Mouse (Mus musculus): Measurements from ENCODE around the gene Rtp3. TPM values are rescaled to one million over a fixed set of nuclear protein-coding genes. Genes with fewer than 3 reads are reported as not detected.

The Rtp3 gene
- polyA plus RNA-seq, 1 experiment from 2014 or later, result 0.11 TPM

GRCm38 (mm10) chr9:110944265-110944664, 46.1 kb downstream of the Rtp3 start:
- H3K4me3 ChIP-seq (ENCODE audit: low read depth, low read length), result no peak overlapping the region
- ATAC-seq (ENCODE audit: low FRiP score), result no peak
- H3K36me3 ChIP-seq (ENCODE audit: control insufficient read depth, insufficient read depth, low read length), result no peaks in the 10 kb centered on the region
- H3K4me2 ChIP-seq, result no peak overlapping the region
- no peaks in the 10 kb centered on the region for H3K9me3 ChIP-seq (ENCODE audit: control insufficient read depth, low read length)
- 32% methylated on average over 13 of the region's 13 CpGs for WGBS
- no peak overlapping the region for H3K9ac ChIP-seq (ENCODE audit: low read length)
- peaks cover 19% of the 10 kb centered on the region for H3K4me1 ChIP-seq (ENCODE audit: control insufficient read depth, insufficient read depth, low read length)
- DNase-seq (ENCODE audit: low spot score, missing footprints), result peak; percentile 84
- peaks cover 24% of the 10 kb centered on the region for H3K27me3 ChIP-seq (ENCODE audit: control insufficient read depth, insufficient read depth, low read length)
- no peak overlapping the region for H3K27ac ChIP-seq (ENCODE audit: low read depth, low read length)

DNA sequence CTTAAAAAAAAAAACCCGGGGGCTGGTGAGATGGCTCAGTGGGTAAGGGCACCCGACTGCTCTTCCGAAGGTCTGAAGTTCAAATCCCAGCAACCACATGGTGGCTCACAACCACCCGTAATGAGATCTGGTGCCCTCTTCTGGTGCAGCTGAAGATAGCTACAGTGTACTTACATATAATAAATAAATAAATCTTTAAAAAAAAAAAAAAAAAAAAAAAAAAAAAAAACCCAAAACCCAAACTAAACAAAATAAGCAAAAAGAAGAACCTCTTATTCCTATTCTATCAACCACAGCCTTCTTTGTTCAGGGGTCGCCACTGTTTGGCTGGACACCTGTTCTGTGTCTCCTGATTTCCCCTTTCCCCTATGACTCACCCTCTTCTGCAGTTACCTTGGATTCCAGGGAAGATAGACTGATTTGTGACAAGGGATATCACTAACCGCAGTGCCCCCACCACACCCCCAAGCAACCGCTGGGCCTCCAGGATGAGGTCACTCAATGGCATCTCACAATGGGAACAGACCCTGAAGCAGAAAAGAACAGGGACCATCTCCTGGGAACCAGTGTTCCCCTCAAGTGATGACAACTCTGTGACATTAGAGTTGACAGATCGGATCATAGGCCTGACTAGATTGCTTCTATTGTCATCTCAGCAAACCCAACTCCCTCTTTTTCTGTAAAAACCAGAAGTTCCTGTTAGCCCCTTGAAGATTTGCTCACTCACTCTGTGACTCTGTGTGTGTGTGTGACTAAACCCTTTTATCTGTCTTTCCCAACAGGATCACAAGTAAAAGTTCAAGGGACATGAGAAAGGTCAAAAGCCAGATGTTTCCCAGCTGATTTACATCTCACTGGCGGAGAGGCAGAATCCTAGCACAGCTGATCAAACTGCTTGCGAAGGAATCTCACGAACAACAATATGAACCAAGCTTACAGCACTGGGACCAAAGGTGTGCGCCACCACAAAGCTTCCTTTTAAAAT, 52.6 kb downstream of the Rtp3 start:
- Histone ChIP-seq H3K27ac (ENCODE audit: low read depth, low read length) (no peak overlapping the region), H3K4me3 (ENCODE audit: low read depth, low read length) (no peak overlapping the region), H3K27me3 (ENCODE audit: control insufficient read depth, insufficient read depth, low read length) (no peaks in the 10 kb centered on the region), H3K9ac (ENCODE audit: low read length) (no peak overlapping the region), H3K9me3 (ENCODE audit: control insufficient read depth, low read length) (no peaks in the 10 kb centered on the region), H3K4me2 (no peak overlapping the region), H3K36me3 (ENCODE audit: control insufficient read depth, insufficient read depth, low read length) (no peaks in the 10 kb centered on the region), H3K4me1 (ENCODE audit: control insufficient read depth, insufficient read depth, low read length) (no peaks in the 10 kb centered on the region)
- WGBS, result 61% methylated on average over 12 of the region's 12 CpGs
- ATAC-seq (ENCODE audit: low FRiP score) (no peak), DNase-seq (ENCODE audit: low spot score, missing footprints) (peak; percentile 83)

DNA sequence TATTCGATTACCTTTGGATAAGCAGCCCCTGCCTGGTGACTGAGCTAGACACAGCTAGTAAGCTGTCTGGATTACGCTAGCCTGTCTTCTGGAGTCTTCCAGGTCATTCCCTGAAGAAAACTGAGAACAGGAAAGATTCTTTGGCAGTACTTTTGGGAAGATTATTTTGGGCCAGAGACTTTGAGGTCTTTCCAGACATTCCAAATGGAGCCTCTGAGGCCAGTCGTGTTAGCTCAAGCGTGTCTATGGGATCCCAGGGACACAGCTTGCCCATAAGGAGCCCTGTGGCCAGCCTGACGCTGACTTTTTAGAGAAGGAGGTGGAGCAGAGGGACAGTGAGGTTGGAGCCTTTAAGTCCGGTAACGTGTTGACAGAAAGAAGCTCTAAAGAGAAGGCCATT, 54.4 kb downstream of the Rtp3 start:
- Histone ChIP-seq H3K36me3 (ENCODE audit: control insufficient read depth, insufficient read depth, low read length) (no peaks in the 10 kb centered on the region), H3K4me1 (ENCODE audit: control insufficient read depth, insufficient read depth, low read length) (no peaks in the 10 kb centered on the region), H3K27ac (ENCODE audit: low read depth, low read length) (no peak overlapping the region), H3K9me3 (ENCODE audit: control insufficient read depth, low read length) (no peaks in the 10 kb centered on the region), H3K4me2 (no peak overlapping the region), H3K9ac (ENCODE audit: low read length) (no peak overlapping the region), H3K27me3 (ENCODE audit: control insufficient read depth, insufficient read depth, low read length) (no peaks in the 10 kb centered on the region), H3K4me3 (ENCODE audit: low read depth, low read length) (no peak overlapping the region)
- DNase-seq (ENCODE audit: low spot score, missing footprints), result no peak
- no peak for ATAC-seq (ENCODE audit: low FRiP score)
- WGBS, result 80% methylated on average over 7 of the region's 7 CpGs

Other genes with a start within 250 kb of the Rtp3 start
- 0.48 and 0.63 TPM in 2 replicates for gene Myl3, start 248.7 kb downstream of the Rtp3 start, polyA plus RNA-seq (2014; fragmentation: Nextera tagmentation; extraction: Ambion mirVana)
- 17.0 and 20.3 TPM in 2 replicates for gene Pth1r, start 243.4 kb downstream of the Rtp3 start, polyA plus RNA-seq (2014; fragmentation: Nextera tagmentation; extraction: Ambion mirVana)
- gene Prss42, start 192.4 kb downstream of the Rtp3 start, polyA plus RNA-seq (2014; fragmentation: Nextera tagmentation; extraction: Ambion mirVana), result not detected in 2 replicates
- gene Prss44, start 176.6 kb downstream of the Rtp3 start, polyA plus RNA-seq (2014; fragmentation: Nextera tagmentation; extraction: Ambion mirVana), result not detected in 2 replicates
- gene Prss43, start 163.9 kb downstream of the Rtp3 start, polyA plus RNA-seq (2014; fragmentation: Nextera tagmentation; extraction: Ambion mirVana), result not detected in 2 replicates
- 0.14 TPM in 1 of 2 replicates, not detected in the other for gene Prss45, start 156.0 kb downstream of the Rtp3 start, polyA plus RNA-seq (2014; fragmentation: Nextera tagmentation; extraction: Ambion mirVana)
- 0.11 TPM in 1 of 2 replicates, not detected in the other for gene Prss46, start 146.1 kb downstream of the Rtp3 start, polyA plus RNA-seq (2014; fragmentation: Nextera tagmentation; extraction: Ambion mirVana)
- gene Prss50, start 132.6 kb downstream of the Rtp3 start, polyA plus RNA-seq (2014; fragmentation: Nextera tagmentation; extraction: Ambion mirVana), result 0.37 TPM in 1 of 2 replicates, not detected in the other
- 0.54 and 0.71 TPM in 2 replicates for gene Als2cl, start 110.7 kb downstream of the Rtp3 start, polyA plus RNA-seq (2014; fragmentation: Nextera tagmentation; extraction: Ambion mirVana)
- 0.18 and 0.22 TPM in 2 replicates for gene Tmie, start 110.5 kb downstream of the Rtp3 start, polyA plus RNA-seq (2014; fragmentation: Nextera tagmentation; extraction: Ambion mirVana)
- gene Fam240a, start 73.7 kb downstream of the Rtp3 start, polyA plus RNA-seq (2014; fragmentation: Nextera tagmentation; extraction: Ambion mirVana), result not detected in 2 replicates
- not detected in 2 replicates for gene Tdgf1, start 44.4 kb downstream of the Rtp3 start, polyA plus RNA-seq (2014; fragmentation: Nextera tagmentation; extraction: Ambion mirVana)
- gene Lrrc2, start 39.0 kb downstream of the Rtp3 start, polyA plus RNA-seq (2014; fragmentation: Nextera tagmentation; extraction: Ambion mirVana), result 0.04 TPM in 1 of 2 replicates, not detected in the other
- gene Ltf, start 28.7 kb upstream of the Rtp3 start, polyA plus RNA-seq (2014; fragmentation: Nextera tagmentation; extraction: Ambion mirVana), result 0.27 and 0.44 TPM in 2 replicates
- gene Ccrl2, start 66.9 kb upstream of the Rtp3 start, polyA plus RNA-seq (2014; fragmentation: Nextera tagmentation; extraction: Ambion mirVana), result 1.9 and 2.1 TPM in 2 replicates
- gene Lrrfip2, start 127.0 kb upstream of the Rtp3 start, polyA plus RNA-seq (2014; fragmentation: Nextera tagmentation; extraction: Ambion mirVana), result 46.3 and 49.9 TPM in 2 replicates

Data from midbrain, embryonic 11.5 days (tissue).